Mouse (Mus musculus) MEL (cell line): ENCODE measurements at regions not wholly inside any gene's neighbourhood (a gene's known extent, or its start where the extent isn't known, plus 50 kb on each side); places are given as distances from the start of the nearest gene placed in this dataset.

Experiments
- DNase-seq: peaks from one replicate; pipeline ENCODE4 v3.0.0; 2011; ENCODE audit warnings: low read depth, low spot score
- H3K27ac ChIP-seq: 2 replicates; pipeline ENCODE4 v1.5.1; 2012; ENCODE audit warnings: low read depth, mild to moderate bottlenecking, control low read depth, low read length, moderate library complexity; ENCODE audit not compliant: control insufficient read depth
- H3K27me3 ChIP-seq, 2 experiments: fragments of 150-350 bp in 1 of 2; sonication (generic) in 1 of 2; 2 replicates each; pipeline ENCODE4 v1.6.1; 2012; ENCODE audit warnings: low read length in 2 of 2, mild to moderate bottlenecking in 2 of 2, improper control_type of control experiment in 1 of 2, moderate library complexity in 1 of 2; ENCODE audit not compliant: insufficient read depth in 2 of 2, control insufficient read depth in 1 of 2
- H3K36me3 ChIP-seq, 2 experiments: 2 replicates each; pipeline ENCODE4 v1.6.1; 2012 to 2014; ENCODE audit warnings: low read length in 2 of 2, improper control_type of control experiment in 1 of 2, inconsistent platforms in 1 of 2, mild to moderate bottlenecking in 1 of 2; ENCODE audit not compliant: insufficient read depth in 2 of 2, control insufficient read depth in 1 of 2
- H3K4me1 ChIP-seq, 2 experiments: fragments of 150-350 bp in 1 of 2; sonication (generic) in 1 of 2; 2 replicates each; pipeline ENCODE4 v1.6.1; 2012; ENCODE audit warnings: low read length in 2 of 2, improper control_type of control experiment in 1 of 2, mild to moderate bottlenecking in 1 of 2; ENCODE audit not compliant: insufficient read depth in 2 of 2, control insufficient read depth in 1 of 2
- H3K4me3 ChIP-seq, 2 experiments: fragments of 150-350 bp in 1 of 2; sonication (generic) in 1 of 2; 2 replicates each; pipeline ENCODE4 v1.5.1; 2012; ENCODE audit warnings: low read depth in 2 of 2, low read length in 2 of 2, mild to moderate bottlenecking in 2 of 2, moderate library complexity in 2 of 2, control low read depth in 1 of 2, improper control_type of control experiment in 1 of 2; ENCODE audit not compliant: control insufficient read depth in 1 of 2, insufficient read depth in 1 of 2
- H3K79me2 ChIP-seq: 2 replicates; pipeline ENCODE4 v1.6.1; 2012; ENCODE audit warnings: mild to moderate bottlenecking, low read length, moderate library complexity; ENCODE audit not compliant: control insufficient read depth, poor library complexity, insufficient read depth
- H3K9ac ChIP-seq: 2 replicates; pipeline ENCODE4 v1.6.1; 2012; ENCODE audit warnings: low read depth, mild to moderate bottlenecking, control low read depth, low read length, moderate library complexity; ENCODE audit not compliant: control insufficient read depth, poor library complexity, severe bottlenecking
- H3K9me3 ChIP-seq: fragments of 150-350 bp; sonication (generic); replicated peaks from 2 replicates; pipeline ENCODE4 v1.6.1; 2012; ENCODE audit warnings: mild to moderate bottlenecking, low read length, improper control_type of control experiment, moderate library complexity; ENCODE audit not compliant: insufficient read depth
- CHD1 ChIP-seq: IDR thresholded peaks from 2 replicates; pipeline ENCODE4 v1.6.1; 2012; ENCODE audit warnings: low read depth, mild to moderate bottlenecking, inconsistent platforms, low read length, improper control_type of control experiment
- CHD2 ChIP-seq: IDR thresholded peaks from 2 replicates; pipeline ENCODE4 v1.6.1; 2011; ENCODE audit warnings: low read length, improper control_type of control experiment
- E2F4 ChIP-seq: IDR thresholded peaks from 2 replicates; pipeline ENCODE4 v1.6.1; 2011; ENCODE audit warnings: low read depth, low read length, improper control_type of control experiment, borderline replicate concordance
- ELF1 ChIP-seq: IDR thresholded peaks from 2 replicates; pipeline ENCODE4 v1.6.1; 2014; ENCODE audit warnings: low read depth, mild to moderate bottlenecking, inconsistent platforms, low read length, improper control_type of control experiment, moderate library complexity
- EP300 ChIP-seq, 2 experiments: IDR thresholded peaks; 2 replicates each; pipeline ENCODE4 v1.6.1; 2011; ENCODE audit warnings: improper control_type of control experiment in 2 of 2, low read length in 2 of 2, low read depth in 1 of 2, mild to moderate bottlenecking in 1 of 2
- HCFC1 ChIP-seq: IDR thresholded peaks from 2 replicates; pipeline ENCODE4 v1.6.1; 2012; ENCODE audit warnings: low read depth, mild to moderate bottlenecking, inconsistent platforms, low read length, improper control_type of control experiment, moderate library complexity
- MAFK ChIP-seq: IDR thresholded peaks from 2 replicates; pipeline ENCODE4 v1.6.1; 2011; ENCODE audit warnings: low read depth, mild to moderate bottlenecking, low read length, improper control_type of control experiment, borderline replicate concordance
- MAX ChIP-seq: IDR thresholded peaks from 2 replicates; pipeline ENCODE4 v1.6.1; 2011; ENCODE audit warnings: low read length, improper control_type of control experiment
- MEF2A ChIP-seq: IDR thresholded peaks from 2 replicates; pipeline ENCODE4 v1.6.1; 2014; ENCODE audit warnings: low read depth, mild to moderate bottlenecking, inconsistent platforms, low read length, improper control_type of control experiment; ENCODE audit not compliant: poor library complexity, insufficient replicate concordance, severe bottlenecking; ENCODE audit errors: extremely low read depth
- MXI1 ChIP-seq: IDR thresholded peaks from 2 replicates; pipeline ENCODE4 v1.6.1; 2011; ENCODE audit warnings: mild to moderate bottlenecking, low read depth, low read length, improper control_type of control experiment
- MYC ChIP-seq: IDR thresholded peaks from 2 replicates; pipeline ENCODE4 v1.6.1; 2011; ENCODE audit warnings: low read depth, mild to moderate bottlenecking, low read length, improper control_type of control experiment, moderate library complexity
- NELFE ChIP-seq: IDR thresholded peaks from 2 replicates; pipeline ENCODE4 v1.6.1; 2011; ENCODE audit warnings: low read depth, low read length, improper control_type of control experiment
- POLR2A ChIP-seq, 2 experiments: IDR thresholded peaks; 2 replicates each; pipeline ENCODE4 v1.6.1; 2011 to 2012; ENCODE audit warnings: low read length in 2 of 2, mild to moderate bottlenecking in 2 of 2, control low read depth in 1 of 2, improper control_type of control experiment in 1 of 2, low read depth in 1 of 2, moderate library complexity in 1 of 2; ENCODE audit not compliant: control insufficient read depth in 1 of 2, insufficient read depth in 1 of 2, poor library complexity in 1 of 2
- POLR2AphosphoS2 ChIP-seq: IDR thresholded peaks from 2 replicates; pipeline ENCODE4 v1.6.1; 2011; ENCODE audit warnings: low read length, improper control_type of control experiment
- SIN3A ChIP-seq: IDR thresholded peaks from 2 replicates; pipeline ENCODE4 v1.6.1; 2012; ENCODE audit warnings: low read length, improper control_type of control experiment, inconsistent platforms
- TAL1 ChIP-seq: IDR thresholded peaks from 2 replicates; pipeline ENCODE4 v1.6.1; 2012; ENCODE audit warnings: mild to moderate bottlenecking, inconsistent platforms, low read length, moderate library complexity, mixed read lengths
- TCF12 ChIP-seq: IDR thresholded peaks from 2 replicates; pipeline ENCODE4 v1.6.1; 2014; ENCODE audit warnings: low read depth, mild to moderate bottlenecking, inconsistent platforms, low read length, improper control_type of control experiment, moderate library complexity
- UBTF ChIP-seq: IDR thresholded peaks from 2 replicates; pipeline ENCODE4 v1.6.1; 2012; ENCODE audit warnings: low read depth, mild to moderate bottlenecking, inconsistent platforms, low read length, improper control_type of control experiment, moderate library complexity, borderline replicate concordance; ENCODE audit not compliant: insufficient read depth
- USF1 ChIP-seq: IDR thresholded peaks from 2 replicates; pipeline ENCODE4 v1.6.1; 2014; ENCODE audit warnings: low read depth, mild to moderate bottlenecking, inconsistent platforms, low read length, improper control_type of control experiment, moderate library complexity
- USF2 ChIP-seq, 2 experiments: IDR thresholded peaks; 2 replicates each; pipeline ENCODE4 v1.6.1; 2011 to 2012; ENCODE audit warnings: improper control_type of control experiment in 2 of 2, low read length in 2 of 2, borderline replicate concordance in 1 of 2, inconsistent platforms in 1 of 2, low read depth in 1 of 2, mild to moderate bottlenecking in 1 of 2; ENCODE audit not compliant: insufficient read depth in 1 of 2

DNA sequence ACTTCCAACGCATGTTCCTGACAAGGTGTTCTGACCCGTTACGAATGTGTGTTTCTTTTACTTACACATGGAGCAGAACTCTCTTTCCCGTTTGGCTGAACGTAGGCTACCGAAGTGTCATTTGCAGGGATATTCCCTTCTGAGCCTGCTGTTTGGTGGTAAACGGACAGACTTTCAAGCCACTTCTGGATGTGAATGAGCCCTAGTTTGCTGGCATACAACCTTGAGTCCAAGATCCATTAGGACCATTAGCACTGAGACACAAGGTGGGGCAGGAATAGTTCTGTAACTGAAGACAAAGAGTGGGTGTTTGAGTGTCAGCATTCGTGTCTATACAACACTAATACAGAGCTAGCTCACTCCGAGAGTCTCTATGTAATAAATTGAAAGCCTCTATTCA is 113.3 kb upstream of the Rmdn2 start:
- H3K4me3 ChIP-seq = no peak overlapping the region
- H3K27me3 ChIP-seq = no peaks in the 10 kb centered on the region
- no peak for TF ChIP-seq EP300 (IDR thresholded peaks at IDR 0.05; ENCODE audit: low read depth in 1 of 2, low read length in 2 of 2)
- no peak for TF ChIP-seq USF2 (IDR thresholded peaks at IDR 0.05; ENCODE audit: borderline replicate concordance in 1 of 2, insufficient read depth in 1 of 2, low read depth in 1 of 2, low read length in 2 of 2)
- no peak for TF ChIP-seq MXI1
- no peak for TF ChIP-seq MYC
- TF ChIP-seq MEF2A = no peak
- TF ChIP-seq TCF12 = no peak
- TF ChIP-seq CHD2 = no peak
- no peak for TF ChIP-seq ELF1
- TF ChIP-seq TAL1 = no peak
- no peak for TF ChIP-seq UBTF
- TF ChIP-seq E2F4 = no peak
- TF ChIP-seq SIN3A = no peak
- TF ChIP-seq CHD1 = no peak
- TF ChIP-seq MAX = no peak
- TF ChIP-seq POLR2AphosphoS2 = no peak
- H3K27ac ChIP-seq = no peak overlapping the region
- DNase-seq = no peak
- H3K36me3 ChIP-seq = no peaks in the 10 kb centered on the region
- H3K9me3 ChIP-seq = no peaks in the 10 kb centered on the region
- H3K4me1 ChIP-seq = no peaks in the 10 kb centered on the region
- no peak overlapping the region for H3K9ac ChIP-seq
- no peaks in the 10 kb centered on the region for H3K79me2 ChIP-seq

DNA sequence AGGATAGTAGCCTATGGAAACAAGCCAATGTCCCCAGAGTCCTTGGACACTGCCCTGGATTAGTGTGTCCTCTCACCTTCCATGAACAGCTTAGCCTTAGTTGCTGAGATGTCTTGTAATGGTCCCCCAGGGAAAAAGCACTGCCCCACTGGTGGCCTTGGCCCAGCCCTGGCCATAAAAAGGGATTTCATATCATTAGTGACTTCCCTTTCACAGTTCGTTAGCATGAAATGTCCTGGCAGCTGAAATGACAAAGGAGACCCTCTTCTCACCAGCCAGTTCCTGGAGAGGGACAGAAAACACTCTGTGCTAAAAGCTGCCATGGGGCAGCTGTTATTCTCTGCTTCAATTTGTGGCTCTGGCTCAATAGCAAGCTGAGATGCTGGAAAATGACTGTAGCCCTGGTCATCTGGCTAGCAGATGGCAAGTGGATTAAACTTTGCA is 110.6 kb upstream of the Rmdn2 start:
- DNase-seq = no peak
- Histone ChIP-seq H3K4me1 (no peaks in the 10 kb centered on the region), H3K36me3 (no peaks in the 10 kb centered on the region), H3K4me3 (no peak overlapping the region), H3K9me3 (no peaks in the 10 kb centered on the region)
- TF ChIP-seq MEF2A = no peak
- no peak for TF ChIP-seq MAFK
- no peak for TF ChIP-seq USF1
- TF ChIP-seq HCFC1 = no peak
- TF ChIP-seq USF2 (IDR thresholded peaks at IDR 0.05; ENCODE audit: borderline replicate concordance in 1 of 2, insufficient read depth in 1 of 2, low read depth in 1 of 2, low read length in 2 of 2) = no peak
- no peak for TF ChIP-seq NELFE
- no peak for TF ChIP-seq CHD2
- TF ChIP-seq POLR2A (IDR thresholded peaks at IDR 0.05; ENCODE audit: control insufficient read depth in 1 of 2, insufficient read depth in 1 of 2, low read depth in 1 of 2, low read length in 2 of 2, poor library complexity in 1 of 2) = no peak
- no peak for TF ChIP-seq TCF12
- TF ChIP-seq, all 39 proteins: peak for 0
- Histone ChIP-seq H3K79me2 (no peaks in the 10 kb centered on the region), H3K27me3 (no peaks in the 10 kb centered on the region), H3K9ac (no peak overlapping the region), H3K27ac (no peak overlapping the region)
